Mouse (Mus musculus) ES-Bruce4 (cell line): ENCODE measurements around the gene Tmem132d.

Source experiments
- CTCF ChIP-seq: IDR thresholded peaks from one replicate; pipeline ENCODE4 v1.8.1; 2011; ENCODE audit warnings: low read depth, low read length
- POLR2A ChIP-seq: IDR thresholded peaks from one replicate; pipeline ENCODE4 v1.8.1; 2011; ENCODE audit warnings: low read length; ENCODE audit not compliant: insufficient read depth

DNA sequence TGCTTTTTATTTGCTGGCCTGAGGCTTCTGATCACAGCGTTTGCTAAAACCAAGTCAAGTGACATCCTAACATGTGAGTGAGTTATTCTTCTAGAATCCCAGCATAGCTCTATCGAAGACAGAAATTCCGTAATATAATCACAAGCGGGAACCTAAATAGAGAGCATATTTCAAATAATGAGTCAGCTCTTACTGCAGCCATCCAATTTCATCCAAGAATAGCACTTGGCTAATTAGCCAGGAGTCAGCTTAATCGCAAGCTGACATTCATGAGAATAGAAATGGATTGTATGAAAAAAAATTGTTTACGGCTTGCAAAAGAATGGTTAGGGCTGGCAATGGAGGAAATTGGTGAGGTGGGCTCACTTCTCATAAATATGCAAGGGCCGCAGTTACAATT is 63.8 kb downstream of the Tmem132d start:
- TF ChIP-seq CTCF: no peak
- no peak for TF ChIP-seq POLR2A
